Mouse (Mus musculus) macrophage (primary cell): ENCODE measurements around the gene Cry2. TPM values are rescaled to one million over a fixed set of nuclear protein-coding genes. Genes with fewer than 3 reads are reported as not detected.

Experiments
- H3K27ac ChIP-seq: fragments of 350-480 bp; formaldehyde crosslinking; 2 replicates; pipeline ENCODE4 v1.9.0; 2021
- H3K36me3 ChIP-seq: fragments of 350-480 bp; formaldehyde crosslinking; 2 replicates; pipeline ENCODE4 v1.9.0; 2021; ENCODE audit errors: inconsistent target
- H3K4me3 ChIP-seq: fragments of 350-480 bp; formaldehyde crosslinking; 2 replicates; pipeline ENCODE4 v1.9.0; 2021; ENCODE audit errors: inconsistent target
- H3K79me2 ChIP-seq: fragments of 350-480 bp; formaldehyde crosslinking; 2 replicates; pipeline ENCODE4 v1.9.0; 2021; ENCODE audit errors: inconsistent target
- WGBS: methylation state at CpG from one replicate; pipeline ENCODE4 v1.1.7; 2026; ENCODE audit warnings: inconsistent platforms; ENCODE audit not compliant: missing documents; 5-methylcytosine and 5-hydroxymethylcytosine counted together
- polyA plus RNA-seq: library from polyadenylated mRNA; stranded (reverse); fragments of 250-400 nt; gene quantifications from 3 replicates; pipeline ENCODE4 v1.2.4, GENCODE M21; 2018; ENCODE audit warnings: inconsistent platforms

The Cry2 gene
- polyA plus RNA-seq, 1 experiment from 2014 or later = 3.0 TPM

- peak overlapping the region; percentile 87 for H3K27ac ChIP-seq
- WGBS = 18% methylated on average over 13 of the region's 13 CpGs
- peak overlapping the region; percentile 77 for H3K4me3 ChIP-seq
- H3K36me3 ChIP-seq = peaks cover 12% of the 10 kb centered on the region
- H3K79me2 ChIP-seq = peaks cover 49% of the 10 kb centered on the region
Measured at GRCm38 (mm10) chr2:92458481-92458880, 24.6 kb upstream of the Cry2 start.

- Histone ChIP-seq H3K27ac (peak overlapping the region; percentile 46), H3K79me2 (peaks cover 49% of the 10 kb centered on the region), H3K36me3 (peaks cover 20% of the 10 kb centered on the region), H3K4me3 (peak overlapping the region; percentile 77; the same call in 1 of the 2 replicates)
- 18% methylated on average over 8 of the region's 8 CpGs for WGBS
Measured at GRCm38 (mm10) chr2:92456970-92457530, 23.2 kb upstream of the Cry2 start.

GRCm38 (mm10) chr2:92455704-92456103 is 21.9 kb upstream of the Cry2 start:
- Histone ChIP-seq H3K36me3 (peaks cover 20% of the 10 kb centered on the region), H3K79me2 (peaks cover 49% of the 10 kb centered on the region), H3K4me3 (no peak overlapping the region), H3K27ac (peak overlapping the region; percentile 46)
- 10% methylated on average over 3 of the region's 3 CpGs for WGBS

- Histone ChIP-seq H3K36me3 (peaks cover 20% of the 10 kb centered on the region), H3K79me2 (peaks cover 49% of the 10 kb centered on the region)
- WGBS = 94% methylated on average over 11 of the region's 11 CpGs
Measured at GRCm38 (mm10) chr2:92454166-92454565, 20.3 kb upstream of the Cry2 start.

GRCm38 (mm10) chr2:92451126-92451525 is 17.3 kb upstream of the Cry2 start:
- Histone ChIP-seq H3K4me3 (no peak overlapping the region), H3K79me2 (peaks cover 18% of the 10 kb centered on the region), H3K36me3 (peaks cover 20% of the 10 kb centered on the region), H3K27ac (no peak overlapping the region)
- 97% methylated on average over 3 of the region's 3 CpGs for WGBS

More at GRCm38 (mm10) chr2:92454166-92454565, 20.3 kb upstream of the Cry2 start:
- H3K27ac ChIP-seq = no peak overlapping the region
- no peak overlapping the region for H3K4me3 ChIP-seq

- Histone ChIP-seq H3K79me2 (no peaks in the 10 kb centered on the region), H3K36me3 (no peaks in the 10 kb centered on the region), H3K4me3 (no peak overlapping the region), H3K27ac (no peak overlapping the region)
- 81% methylated on average over 7 of the region's 7 CpGs for WGBS
Measured at GRCm38 (mm10) chr2:92447121-92447740, 13.4 kb upstream of the Cry2 start.

- 92% methylated on average over 8 of the region's 8 CpGs for WGBS
- no peaks in the 10 kb centered on the region for H3K36me3 ChIP-seq
- H3K4me3 ChIP-seq = no peak overlapping the region
- H3K79me2 ChIP-seq = no peaks in the 10 kb centered on the region
- H3K27ac ChIP-seq = no peak overlapping the region
Measured at GRCm38 (mm10) chr2:92446656-92447055, 12.8 kb upstream of the Cry2 start.

- Histone ChIP-seq H3K27ac (no peak overlapping the region), H3K79me2 (no peaks in the 10 kb centered on the region), H3K36me3 (no peaks in the 10 kb centered on the region), H3K4me3 (no peak overlapping the region)
- WGBS = 86% methylated on average over 9 of the region's 9 CpGs
Measured at GRCm38 (mm10) chr2:92445890-92446289, 12.0 kb upstream of the Cry2 start.

GRCm38 (mm10) chr2:92444376-92444775 is 10.5 kb upstream of the Cry2 start:
- Histone ChIP-seq H3K79me2 (no peaks in the 10 kb centered on the region), H3K36me3 (no peaks in the 10 kb centered on the region), H3K27ac (no peak overlapping the region), H3K4me3 (no peak overlapping the region)
- WGBS = 84% methylated on average over 4 of the region's 4 CpGs

GRCm38 (mm10) chr2:92443313-92443712 is 9.5 kb upstream of the Cry2 start:
- WGBS = 83% methylated on average over 4 of the region's 4 CpGs
- no peak overlapping the region for H3K27ac ChIP-seq
- no peak overlapping the region for H3K4me3 ChIP-seq
- H3K79me2 ChIP-seq = no peaks in the 10 kb centered on the region
- no peaks in the 10 kb centered on the region for H3K36me3 ChIP-seq

GRCm38 (mm10) chr2:92442419-92443001 is 8.7 kb upstream of the Cry2 start:
- Histone ChIP-seq H3K36me3 (no peaks in the 10 kb centered on the region), H3K27ac (no peak overlapping the region), H3K4me3 (no peak overlapping the region), H3K79me2 (no peaks in the 10 kb centered on the region)
- 64% methylated on average over 12 of the region's 12 CpGs for WGBS

- 93% methylated on average over 6 of the region's 6 CpGs for WGBS
Measured at GRCm38 (mm10) chr2:92440432-92440831, 6.6 kb upstream of the Cry2 start.

GRCm38 (mm10) chr2:92438567-92438966 is 4.7 kb upstream of the Cry2 start:
- WGBS = 59% methylated on average over 3 of the region's 3 CpGs
- no peaks in the 10 kb centered on the region for H3K36me3 ChIP-seq
- H3K4me3 ChIP-seq = no peak overlapping the region
- H3K79me2 ChIP-seq = no peaks in the 10 kb centered on the region
- no peak overlapping the region for H3K27ac ChIP-seq

More at GRCm38 (mm10) chr2:92440432-92440831, 6.6 kb upstream of the Cry2 start:
- H3K36me3 ChIP-seq = no peaks in the 10 kb centered on the region
- H3K4me3 ChIP-seq = no peak overlapping the region
- no peak overlapping the region for H3K27ac ChIP-seq
- no peaks in the 10 kb centered on the region for H3K79me2 ChIP-seq

- Histone ChIP-seq H3K27ac (no peak overlapping the region), H3K36me3 (no peaks in the 10 kb centered on the region), H3K79me2 (0 out of 2 replicates have a peak, but pooled peaks cover 2% of the 10 kb centered on the region), H3K4me3 (no peak overlapping the region)
- WGBS = 3% methylated on average over 5 of the region's 5 CpGs
Measured at GRCm38 (mm10) chr2:92437875-92438274, 4.0 kb upstream of the Cry2 start.

- no peak overlapping the region for H3K4me3 ChIP-seq
- no peak overlapping the region for H3K27ac ChIP-seq
- peaks cover 7% of the 10 kb centered on the region; the same call in 1 of the 2 replicates for H3K79me2 ChIP-seq
- WGBS = 86% methylated on average over 4 of the region's 4 CpGs
- no peaks in the 10 kb centered on the region for H3K36me3 ChIP-seq
Measured at GRCm38 (mm10) chr2:92437366-92437765, 3.5 kb upstream of the Cry2 start.
